Mouse (Mus musculus) heart, postnatal 14 days (tissue): ENCODE data around the gene Il18. TPM values are rescaled to one million over a fixed set of nuclear protein-coding genes. Genes with fewer than 3 reads are reported as not detected.
"Not testable (repeated sequence)": the region's sequence is repeated elsewhere in the genome, so short reads cannot be mapped to it uniquely, and the experiment has no call there.

Experiments
- DNase-seq, 2 experiments: peaks; one replicate each; pipeline ENCODE4 v3.0.0; 2021 to 2022
- intact Hi-C: fragments of 180-260 bp; cut with DNase I; formaldehyde crosslinking; loops from one replicate; pipeline ENCODE4 v1.15.1; 2025
- total RNA-seq, 2 experiments: library from RNA; stranded (reverse); gene quantifications; 2 replicates each; pipeline ENCODE4 v1.2.3; 2021

Gene Il18
- total RNA-seq, 2 experiments from 2014 or later = 1.3 to 2.0 TPM

- DNase-seq = no peak
- intact Hi-C loops = no loop called here
Measured at GRCm38 (mm10) chr9:50596973-50597372, 42.3 kb downstream of the Il18 start.

GRCm38 (mm10) chr9:50601536-50601935, 46.9 kb downstream of the Il18 start:
- DNase-seq = peak in 1 of 2 experiments; percentile 12
- intact Hi-C loops = no loop called here

- DNase-seq = no peak
- intact Hi-C loops = no loop called here
Measured at GRCm38 (mm10) chr9:50602055-50602845, 47.6 kb downstream of the Il18 start.

- peak; percentile 93 for DNase-seq
- intact Hi-C loops = no loop called here
Measured at GRCm38 (mm10) chr9:50603189-50603997, 48.8 kb downstream of the Il18 start, which contains the start of the genes Sdhd and Timm8b. Gene Sdhd (minus strand): TSS chr9:50603812. Gene Timm8b (plus strand): TSS chr9:50603910.

GRCm38 (mm10) chr9:50603998-50604324, 49.3 kb downstream of the Il18 start:
- intact Hi-C loops = no loop called here
- DNase-seq = no peak

- intact Hi-C loops = no loop called here
- DNase-seq = no peak
Measured at GRCm38 (mm10) chr9:50604338-50604737, 49.7 kb downstream of the Il18 start.

- no peak for DNase-seq
- intact Hi-C loops = no loop called here
Measured at GRCm38 (mm10) chr9:50612115-50612514, 57.5 kb downstream of the Il18 start.

- intact Hi-C loops = loop anchor here (5.0 kb wide), 1 partner anchor 151 kb away; the partner anchor contains the start of gene Fdxacb1
- DNase-seq = no peak
Measured at GRCm38 (mm10) chr9:50616161-50616560, 61.5 kb downstream of the Il18 start.

GRCm38 (mm10) chr9:50616766-50617603, 62.4 kb downstream of the Il18 start, which contains the start of the genes Pih1d2 and Nkapd1:
Gene Pih1d2 (plus strand): TSS chr9:50617321.
Gene Nkapd1 (minus strand): TSS chr9:50617464.
- intact Hi-C loops = loop anchor here (5.0 kb wide), 1 partner anchor 150 kb away; the partner anchor contains the start of gene Fdxacb1
- peak; percentile 86 to 92 for DNase-seq

GRCm38 (mm10) chr9:50617794-50618330, 63.2 kb downstream of the Il18 start:
- intact Hi-C loops = loop anchor here (5.0 kb wide), 1 partner anchor 149 kb away; the partner anchor contains the start of gene Fdxacb1
- DNase-seq = no peak

- intact Hi-C loops, DNase-seq: not testable (repeated sequence)
Measured at GRCm38 (mm10) chr9:50630903-50631302, 76.3 kb downstream of the Il18 start.

Other genes starting within 250 kb of the Il18 start
- 100 to 1,000 TPM; 461 to 463 TPM for gene Rpl10-ps3, start 209.9 kb upstream of the Il18 start, total RNA-seq
- 1 to 10 TPM; 1.5 to 2.2 TPM for gene Plet1, start 60.3 kb upstream of the Il18 start, total RNA-seq
- gene Pts, start 26.1 kb upstream of the Il18 start, total RNA-seq = 10 to 100 TPM; 25.5 to 29.4 TPM
- gene Bco2, start 354 bp downstream of the Il18 start, total RNA-seq = under 1 TPM; 0.22 to 0.33 TPM
- gene Tex12, start 6.5 kb downstream of the Il18 start, total RNA-seq = not detected
- 100 to 1,000 TPM; 724 to 738 TPM for gene Sdhd, start 49.0 kb downstream of the Il18 start, total RNA-seq
- 100 to 1,000 TPM; 216 to 232 TPM for gene Timm8b, start 49.1 kb downstream of the Il18 start, total RNA-seq
- gene Pih1d2, start 62.5 kb downstream of the Il18 start, total RNA-seq = under 1 TPM; 0.22 to 0.88 TPM
- 10 to 100 TPM; 14.7 to 14.8 TPM for gene Nkapd1, start 62.6 kb downstream of the Il18 start, total RNA-seq
- 100 to 1,000 TPM; 392 to 414 TPM for gene Dlat, start 105.0 kb downstream of the Il18 start, total RNA-seq
- 1 to 10 TPM; 4.0 to 6.2 TPM for gene Dixdc1, start 184.7 kb downstream of the Il18 start, total RNA-seq
- 1 to 10 TPM; 2.0 to 3.2 TPM for gene 2310030G06Rik, start 191.7 kb downstream of the Il18 start, total RNA-seq
- 1,000 to 10,000 TPM; 1,337 to 1,386 TPM for gene Cryab, start 196.5 kb downstream of the Il18 start, total RNA-seq
- 100 to 1,000 TPM; 128 to 131 TPM for gene Hspb2, start 197.5 kb downstream of the Il18 start, total RNA-seq
- 1 to 10 TPM; 5.7 to 6.0 TPM for gene Fdxacb1, start 213.4 kb downstream of the Il18 start, total RNA-seq
- 10 to 100 TPM in 1 of 2 experiments, 1 to 10 TPM in 1; 9.9 to 10.1 TPM for gene Alg9, start 220.2 kb downstream of the Il18 start, total RNA-seq
- 10 to 100 TPM in 1 of 2 experiments, 1 to 10 TPM in 1; 7.9 to 10.4 TPM for gene 1110032A03Rik, start 220.7 kb downstream of the Il18 start, total RNA-seq